Mouse (Mus musculus): Measurements from ENCODE around the gene Gm21973. TPM values are rescaled to one million over a fixed set of nuclear protein-coding genes. Genes with fewer than 3 reads are reported as not detected.

The Gm21973 gene
- total RNA-seq (2023; ENCODE audit: inconsistent age) = not detected in 4 replicates

GRCm38 (mm10) chr15:10325080-10325479, at the start of gene Gm21973:
Gene Gm21973 (plus strand): TSS chr15:10325380.

GRCm38 (mm10) chr15:10358039-10358948, 33.1 kb downstream of the Gm21973 start, which contains the start of gene Agxt2:
Gene Agxt2 (plus strand): TSS chr15:10358532.

Other genes with a start within 250 kb of the Gm21973 start
- 0.03 to 0.15 TPM (median 0.06 TPM) in 3 of 4 replicates, not detected in the other for gene Prlr, start 148.1 kb upstream of the Gm21973 start, total RNA-seq (2023; ENCODE audit: inconsistent age)
- not detected in 4 replicates for gene Agxt2, start 33.2 kb downstream of the Gm21973 start, total RNA-seq (2023; ENCODE audit: inconsistent age)
- gene Dnajc21, start 145.1 kb downstream of the Gm21973 start, total RNA-seq (2023; ENCODE audit: inconsistent age) = 31.4 to 35.9 TPM (median 34.1 TPM) in 4 replicates
- 37.1 to 50.5 TPM (median 37.8 TPM) in 4 replicates for gene Brix1, start 160.6 kb downstream of the Gm21973 start, total RNA-seq (2023; ENCODE audit: inconsistent age)
- 24.8 to 37.9 TPM (median 33.1 TPM) in 4 replicates for gene Rad1, start 160.6 kb downstream of the Gm21973 start, total RNA-seq (2023; ENCODE audit: inconsistent age)
- gene Ttc23l, start 233.3 kb downstream of the Gm21973 start, total RNA-seq (2023; ENCODE audit: inconsistent age) = not detected in 4 replicates